In the genomic region with DNA sequence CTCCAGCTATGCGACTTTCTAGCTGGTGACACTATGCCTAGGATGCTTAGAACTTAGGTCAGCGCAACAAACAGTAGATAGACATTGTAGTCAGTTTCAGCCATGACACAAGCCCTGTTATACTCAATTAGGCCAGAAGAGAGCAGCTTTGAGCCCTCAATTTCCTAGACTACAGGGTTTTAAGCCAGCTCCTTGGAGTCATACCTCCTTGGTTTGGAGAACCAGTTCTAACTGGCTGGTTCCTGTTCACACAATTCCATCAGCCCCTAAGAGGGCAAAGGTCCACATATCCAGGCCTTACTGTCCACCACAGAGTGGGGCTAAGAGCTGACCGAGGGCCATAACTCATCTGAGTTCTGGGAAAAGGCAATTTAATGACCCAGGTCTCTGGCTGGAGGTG, we compare ENCODE assay signal across 9 mouse cellular contexts. TPM values are rescaled to one million over a fixed set of nuclear protein-coding genes. Genes with fewer than 3 reads are reported as not detected.
DNase-seq lines count a peak whose midpoint lies in the region; ATAC-seq and TF ChIP-seq lines count a peak whose summit lies in the region.
"Had no signal": no experiment of that assay in that cellular context is flagged by ENCODE, and none has a peak within 500 bp of the region (broad histone marks: within the 10 kb centered on the region; RNA-seq: fewer than 3 reads in every experiment).

No protein-coding gene starts in this region.

- no peak overlapping the region for H3K27ac ChIP-seq in left cerebral cortex, adult 2 months
- H3K27ac ChIP-seq in MEL (ENCODE audit: control insufficient read depth, low read depth, low read length) = no peak overlapping the region
- no peak overlapping the region for H3K27ac ChIP-seq in cortical plate, adult 2 months (ENCODE audit: insufficient read depth, low read length)
- H3K27ac ChIP-seq in midbrain, embryonic 16.5 days (ENCODE audit: low read length) = no peak overlapping the region
- H3K27ac ChIP-seq: embryonic facial prominence, embryonic 15.5 days had no signal

- no peak for TF ChIP-seq EP300 in MEL (IDR thresholded peaks at IDR 0.05; ENCODE audit: low read depth in 1 of 2, low read length in 2 of 2)

- intact Hi-C loops in left cerebral cortex, adult 2 months (cut with DNase I) = loop anchor here (1.0 kb wide), 1 partner anchor 43 kb away; no protein-coding TSS in a partner anchor
- intact Hi-C loops in left cerebral cortex, postnatal 10 days (cut with DNase I) = loop anchor here (2.0 kb wide), 1 partner anchor 42 kb away; no protein-coding TSS in a partner anchor
- intact Hi-C loops in heart, postnatal 14 days (cut with DNase I) = loop anchor here (1.0 kb wide), 1 partner anchor 42 kb away; no protein-coding TSS in a partner anchor
- intact Hi-C loops in left cerebral cortex, postnatal 4 days (cut with DNase I) = loop anchor here (5.0 kb wide), 1 partner anchor 45 kb away; no protein-coding TSS in a partner anchor

- WGBS in midbrain, embryonic 16.5 days = 47% methylated on average over 3 of the region's 3 CpGs

- peak; percentile 76 for TF ChIP-seq CTCF in left cerebral cortex, adult 2 months (IDR thresholded peaks at IDR 0.05)
- peak; percentile 25 to 78 (median 65); a peak in 5 of 6 replicates for TF ChIP-seq CTCF in MEL (IDR thresholded peaks at IDR 0.05 in 2 of 3, conservative IDR thresholded peaks at IDR 0.05 in 1 of 3; ENCODE audit: control insufficient read depth in 1 of 3, insufficient read depth in 1 of 3, low read depth in 2 of 3, low read length in 3 of 3, poor library complexity in 1 of 3, severe bottlenecking in 1 of 3)
- TF ChIP-seq CTCF in cortical plate, adult 2 months (IDR thresholded peaks at IDR 0.05; ENCODE audit: extremely low read depth, insufficient read depth, low read length) = peak; percentile 58

- H3K36me3 ChIP-seq in MEL (ENCODE audit: control insufficient read depth in 1 of 2, insufficient read depth in 2 of 2, low read length in 2 of 2) = peaks cover 0 to 35% of the 10 kb centered on the region in 2 experiments; a peak in 2 of 4 replicates
- no peaks in the 10 kb centered on the region for H3K36me3 ChIP-seq in midbrain, embryonic 16.5 days (ENCODE audit: control insufficient read depth, insufficient read depth, low read length)
- H3K36me3 ChIP-seq: embryonic facial prominence, embryonic 15.5 days had no signal

- peaks cover 19 to 43% of the 10 kb centered on the region in 2 experiments for H3K4me1 ChIP-seq in MEL (ENCODE audit: control insufficient read depth in 1 of 2, insufficient read depth in 2 of 2, low read length in 2 of 2)
- H3K4me1 ChIP-seq in cortical plate, adult 2 months (ENCODE audit: control insufficient read depth, insufficient read depth, low read length) = no peaks in the 10 kb centered on the region
- H3K4me1 ChIP-seq in midbrain, embryonic 16.5 days (ENCODE audit: control insufficient read depth, insufficient read depth, low read length) = peaks cover 16% of the 10 kb centered on the region

- H3K79me2 ChIP-seq in MEL (ENCODE audit: control insufficient read depth, insufficient read depth, low read length, poor library complexity) = 0 out of 2 replicates have a peak, but pooled peaks cover 2% of the 10 kb centered on the region

- ATAC-seq in midbrain, embryonic 16.5 days = 0 out of 2 replicates have a peak, but pooled peaks have one; percentile 18

- H3K4me3 ChIP-seq in left cerebral cortex, adult 2 months = no peak overlapping the region
- no peak overlapping the region for H3K4me3 ChIP-seq in MEL (ENCODE audit: control insufficient read depth in 1 of 2, insufficient read depth in 1 of 2, low read depth in 2 of 2, low read length in 2 of 2)
- no peak overlapping the region for H3K4me3 ChIP-seq in cortical plate, adult 2 months (ENCODE audit: insufficient read depth, low read length)
- no peak overlapping the region for H3K4me3 ChIP-seq in midbrain, embryonic 16.5 days (ENCODE audit: low read depth, low read length)
- H3K4me3 ChIP-seq: embryonic facial prominence, embryonic 15.5 days had no signal

- no peak for TF ChIP-seq POLR2A in MEL (IDR thresholded peaks at IDR 0.05; ENCODE audit: control insufficient read depth in 1 of 2, insufficient read depth in 1 of 2, low read depth in 1 of 2, low read length in 2 of 2, poor library complexity in 1 of 2)
- no peak for TF ChIP-seq POLR2A in cortical plate, adult 2 months (IDR thresholded peaks at IDR 0.05; ENCODE audit: extremely low read depth, insufficient read depth, low read length)

- H3K9me3 ChIP-seq in MEL (replicated peaks; ENCODE audit: insufficient read depth, low read length) = no peaks in the 10 kb centered on the region
- H3K9me3 ChIP-seq in midbrain, embryonic 16.5 days (replicated peaks; ENCODE audit: control insufficient read depth, low read length, poor library complexity, severe bottlenecking) = no peaks in the 10 kb centered on the region
- H3K9me3 ChIP-seq: embryonic facial prominence, embryonic 15.5 days had no signal

- peak; percentile 49 to 52 for DNase-seq in left cerebral cortex, adult 2 months (ENCODE audit: extremely low spot score in 1 of 2, low spot score in 2 of 2)
- no peak for DNase-seq in left cerebral cortex, postnatal 10 days (ENCODE audit: extremely low spot score in 1 of 2, low spot score in 2 of 2)
- peak; percentile 81 for DNase-seq in MEL (ENCODE audit: low read depth, low spot score)
- DNase-seq in heart, postnatal 14 days = peak; percentile 58 to 81
- DNase-seq in left cerebral cortex, postnatal 4 days = peak; percentile 52
- DNase-seq in gastrocnemius, postnatal 25 days = no peak

- no peaks in the 10 kb centered on the region for H3K27me3 ChIP-seq in MEL (ENCODE audit: control insufficient read depth in 1 of 2, insufficient read depth in 2 of 2, low read length in 2 of 2)
- H3K27me3 ChIP-seq in midbrain, embryonic 16.5 days (ENCODE audit: control insufficient read depth, insufficient read depth, low read depth, low read length) = no peaks in the 10 kb centered on the region

- H3K9ac ChIP-seq in MEL (ENCODE audit: control insufficient read depth, low read depth, low read length, poor library complexity, severe bottlenecking) = no peak overlapping the region
- no peak overlapping the region for H3K9ac ChIP-seq in midbrain, embryonic 16.5 days (ENCODE audit: low read depth, low read length)
- H3K9ac ChIP-seq: embryonic facial prominence, embryonic 15.5 days had no signal

- TF ChIP-seq RAD21 in MEL (IDR thresholded peaks at IDR 0.05; ENCODE audit: low read depth, low read length) = peak; percentile 75

- H3K4me2 ChIP-seq in midbrain, embryonic 16.5 days (ENCODE audit: low read length) = no peak overlapping the region
- H3K4me2 ChIP-seq: embryonic facial prominence, embryonic 15.5 days had no signal

TF ChIP-seq in MEL, 35 proteins besides CTCF, POLR2A, EP300 and RAD21:
- TF ChIP-seq POLR2AphosphoS2 (IDR thresholded peaks at IDR 0.05; ENCODE audit: low read length) = no peak
- no peak for TF ChIP-seq TAL1 (IDR thresholded peaks at IDR 0.05; ENCODE audit: low read length)
- TF ChIP-seq MAZ (IDR thresholded peaks at IDR 0.05; ENCODE audit: low read depth, low read length) = 0 out of 2 replicates have a peak, but pooled peaks have one; percentile 29
- TF ChIP-seq RCOR1 (IDR thresholded peaks at IDR 0.05; ENCODE audit: low read depth, low read length) = no peak
- TF ChIP-seq SMC3 (IDR thresholded peaks at IDR 0.05; ENCODE audit: low read depth, low read length) = peak; percentile 94
- TF ChIP-seq ETS1 (IDR thresholded peaks at IDR 0.05; ENCODE audit: low read depth, low read length) = no peak
- no peak for TF ChIP-seq BHLHE40 (IDR thresholded peaks at IDR 0.05; ENCODE audit: borderline replicate concordance, low read depth, low read length)
- no peak for TF ChIP-seq MEF2A (IDR thresholded peaks at IDR 0.05; ENCODE audit: extremely low read depth, insufficient replicate concordance, low read depth, low read length, poor library complexity, severe bottlenecking)
- TF ChIP-seq GABPA (IDR thresholded peaks at IDR 0.05; ENCODE audit: low read depth, low read length) = no peak
- TF ChIP-seq SIN3A (IDR thresholded peaks at IDR 0.05; ENCODE audit: low read length) = peak; percentile 25; the same call in 1 of the 2 replicates
- TF ChIP-seq ZC3H11A (IDR thresholded peaks at IDR 0.05; ENCODE audit: low read depth, low read length) = peak; percentile 80
- no peak for TF ChIP-seq TBP (IDR thresholded peaks at IDR 0.05; ENCODE audit: low read depth, low read length)
- TF ChIP-seq POLR2AphosphoS5 (IDR thresholded peaks at IDR 0.05; ENCODE audit: borderline replicate concordance, low read depth, low read length) = no peak
- TF ChIP-seq CHD1 (IDR thresholded peaks at IDR 0.05; ENCODE audit: low read depth, low read length) = no peak
TF ChIP-seq in MEL: peak in this region for 4.

RNA-seq across cellular contexts. Expression of a gene that starts 3.2 kb away (rescaled TPM):
- 1 to 10 TPM; 1.4 TPM for total RNA-seq in left cerebral cortex, adult 2 months (2021)
- 1 to 10 TPM; 1.1 to 1.3 TPM for total RNA-seq in left cerebral cortex, postnatal 10 days (2021)
- total RNA-seq in MEL (2012; rRNA removed) = 2.8 and 3.2 TPM in 2 replicates
- 1 to 10 TPM in 1 of 2 experiments, not detected in 1; 3.0 TPM for polyA plus RNA-seq in MEL (2012; ENCODE audit: insufficient read depth in 1 of 2, insufficient read length in 2 of 2, low read depth in 1 of 2, low replicate concordance in 2 of 2, missing spikeins in 1 of 2)
- 1.1 TPM in 2 replicates for polyA plus RNA-seq in cortical plate, adult 2 months (2012; rRNA removed)
- 1 to 10 TPM; 3.6 to 5.4 TPM for total RNA-seq in heart, postnatal 14 days (2021)
- 1 to 10 TPM; 2.6 to 3.2 TPM for total RNA-seq in left cerebral cortex, postnatal 4 days (2021)
- polyA plus RNA-seq in midbrain, embryonic 16.5 days (2015; fragmentation: Nextera tagmentation; extraction: Ambion mirVana) = 19.8 and 22.0 TPM in 2 replicates
- 1 to 10 TPM in 1 of 2 experiments, under 1 TPM in 1; 0.79 to 1.3 TPM for total RNA-seq in gastrocnemius, postnatal 25 days (2021)

RNA-seq across cellular contexts. Expression of a gene that starts 14.3 kb away (rescaled TPM):
- 10 to 100 TPM; 12.2 to 13.2 TPM for total RNA-seq in left cerebral cortex, adult 2 months (2021)
- 10 to 100 TPM; 18.4 to 19.8 TPM for total RNA-seq in left cerebral cortex, postnatal 10 days (2021)
- not detected in 2 replicates for total RNA-seq in MEL (2012; rRNA removed)
- polyA plus RNA-seq in MEL (2012; ENCODE audit: insufficient read depth in 1 of 2, insufficient read length in 2 of 2, low read depth in 1 of 2, low replicate concordance in 2 of 2, missing spikeins in 1 of 2) = not detected
- polyA plus RNA-seq in cortical plate, adult 2 months (2012; rRNA removed) = 8.7 and 9.4 TPM in 2 replicates
- 10 to 100 TPM; 23.6 to 29.0 TPM for total RNA-seq in heart, postnatal 14 days (2021)
- total RNA-seq in left cerebral cortex, postnatal 4 days (2021) = 10 to 100 TPM in 1 of 2 experiments, 1 to 10 TPM in 1; 9.1 to 10.7 TPM
- 8.3 and 10.8 TPM in 2 replicates for polyA plus RNA-seq in midbrain, embryonic 16.5 days (2015; fragmentation: Nextera tagmentation; extraction: Ambion mirVana)
- total RNA-seq in gastrocnemius, postnatal 25 days (2021) = under 1 TPM; 0.16 to 0.26 TPM

Comparison
In these comparisons a context has a peak if more than half of its experiments do, and no peak if none do; other contexts are left out.
1. DNase-seq: peak in left cerebral cortex, adult 2 months (2 of 2), MEL (single experiment), heart, postnatal 14 days (2 of 2) and left cerebral cortex, postnatal 4 days (single experiment); none in left cerebral cortex, postnatal 10 days (0 of 2) and gastrocnemius, postnatal 25 days (single experiment).
2. RNA of a gene that starts 14.3 kb away (total RNA-seq): 23.6 to 29.0 TPM in heart, postnatal 14 days, 18.4 to 19.8 TPM in left cerebral cortex, postnatal 10 days, 12.2 to 13.2 TPM in left cerebral cortex, adult 2 months and 9.1 to 10.7 TPM in left cerebral cortex, postnatal 4 days; 0.16 to 0.26 TPM in gastrocnemius, postnatal 25 days and not detected in MEL; every median in the first group is over 4 times any median in the second.
3. Peak in every context shown above with its lines, with median percentiles within 50 percentile points of each other: CTCF ChIP-seq.